In the genomic region with DNA sequence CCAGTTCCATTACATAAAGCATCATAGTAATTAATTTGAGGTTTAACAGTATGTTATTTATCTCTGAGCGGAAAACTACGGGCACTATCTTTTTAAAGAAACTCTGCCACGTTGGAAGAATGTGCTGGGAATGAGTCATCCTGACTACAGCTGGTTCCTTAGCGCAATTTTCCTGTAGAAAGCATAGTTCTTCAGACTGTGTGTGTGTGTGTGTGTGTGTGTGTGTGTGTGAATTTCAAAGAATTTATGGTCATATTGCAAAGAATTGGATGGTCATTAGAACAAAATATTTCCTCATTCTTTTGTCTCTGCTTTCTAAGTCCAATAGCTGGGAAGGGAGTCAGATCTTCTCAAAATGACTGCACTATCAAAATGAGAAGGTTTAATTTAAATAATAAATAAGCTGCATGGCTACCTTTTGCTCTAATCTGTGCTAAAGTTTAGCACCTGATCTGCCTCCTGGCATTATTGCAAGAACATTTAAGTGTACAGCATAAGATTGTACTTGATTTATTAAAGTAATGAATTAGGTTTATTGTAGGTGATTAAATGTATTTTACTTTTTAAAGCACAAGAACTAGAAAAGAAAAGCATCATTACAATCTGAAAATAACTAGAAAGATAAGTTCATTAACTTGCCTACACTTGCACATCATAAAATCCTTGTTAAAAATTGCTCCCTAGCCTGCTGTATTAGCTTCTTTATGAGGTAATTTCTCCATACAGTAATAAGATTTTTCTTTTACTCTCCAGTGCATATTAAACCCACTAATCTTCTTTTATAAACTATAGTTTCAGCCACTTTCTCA, we compare ENCODE assay signal across 21 mouse cellular contexts.
DNase-seq lines count a peak whose midpoint lies in the region; TF ChIP-seq lines count a peak whose summit lies in the region.
"Had no signal": no experiment of that assay in that cellular context is flagged by ENCODE, and none has a peak within 500 bp of the region (broad histone marks: within the 10 kb centered on the region; RNA-seq: fewer than 3 reads in every experiment).

No protein-coding gene starts in this region.

- H3K36me3 ChIP-seq in kidney, adult 2 months (ENCODE audit: control insufficient read depth, insufficient read depth, low read length): no peaks in the 10 kb centered on the region
- H3K36me3 ChIP-seq: embryonic facial prominence, embryonic 15.5 days; heart, embryonic 15.5 days; hindbrain, embryonic 15.5 days; intestine, embryonic 15.5 days; kidney, embryonic 15.5 days; midbrain, embryonic 10.5 days had no signal

- no peak overlapping the region for H3K27ac ChIP-seq in kidney, adult 2 months (ENCODE audit: insufficient read depth, low read depth, low read length)
- H3K27ac ChIP-seq: embryonic facial prominence, embryonic 15.5 days; heart, embryonic 15.5 days; hindbrain, embryonic 15.5 days; intestine, embryonic 15.5 days; kidney, embryonic 15.5 days; macrophage; midbrain, embryonic 10.5 days had no signal

- no peaks in the 10 kb centered on the region for H3K4me1 ChIP-seq in kidney, adult 2 months (ENCODE audit: control insufficient read depth, insufficient read depth, low read length)
- H3K4me1 ChIP-seq: embryonic facial prominence, embryonic 15.5 days; heart, embryonic 15.5 days; hindbrain, embryonic 15.5 days; intestine, embryonic 15.5 days; kidney, embryonic 15.5 days had no signal

- TF ChIP-seq CTCF in kidney, adult 2 months (conservative IDR thresholded peaks at IDR 0.05; ENCODE audit: insufficient read depth, insufficient read length, low read depth, low read length): no peak

- no peaks in the 10 kb centered on the region for H3K27me3 ChIP-seq in kidney, adult 2 months (replicated peaks; ENCODE audit: control insufficient read depth, insufficient read depth, low read length)
- H3K27me3 ChIP-seq: embryonic facial prominence, embryonic 15.5 days; heart, embryonic 15.5 days; hindbrain, embryonic 15.5 days; intestine, embryonic 15.5 days; kidney, embryonic 15.5 days had no signal

- H3K4me3 ChIP-seq in kidney, adult 2 months (ENCODE audit: insufficient read depth, low read depth, low read length): no peak overlapping the region
- H3K4me3 ChIP-seq: embryonic facial prominence, embryonic 15.5 days; heart, embryonic 15.5 days; hindbrain, embryonic 15.5 days; intestine, embryonic 15.5 days; kidney, embryonic 15.5 days; midbrain, embryonic 10.5 days had no signal

- no peak for TF ChIP-seq POLR2A in kidney, adult 2 months (IDR thresholded peaks at IDR 0.05; ENCODE audit: low read depth, low read length)

- peak; percentile 37 to 68 for DNase-seq in left cerebral cortex, postnatal 14 days (ENCODE audit: low spot score in 2 of 2)
- no peak for DNase-seq in left cerebral cortex, adult 11 months (ENCODE audit: low spot score)
- peak; percentile 23 for DNase-seq in 3134 (ENCODE audit: extremely low read depth, insufficient read length, low spot score)
- DNase-seq in NIH3T3 (ENCODE audit: low read depth): peak; percentile 2
- DNase-seq in right cerebral cortex, postnatal 10 days (ENCODE audit: low spot score in 2 of 2): peak; percentile 23 to 29
- no peak for DNase-seq in kidney, adult 2 months
- DNase-seq in layer of hippocampus, adult 11-12 months (ENCODE audit: low spot score): no peak
- DNase-seq: adrenal gland, postnatal 25 days; cerebellum, adult 18-20 months; cerebellum, postnatal 36 days; gastrocnemius, postnatal 14 days; heart, postnatal 4 days; lung, adult 18-20 months; thymus, postnatal 4 days had no signal

- WGBS in kidney, adult 2 months: 66% methylated on average over 4 of the region's 4 CpGs

- intact Hi-C loops in left cerebral cortex, postnatal 14 days (cut with DNase I): no loop called here

Comparison
In these comparisons a context has a peak if more than half of its experiments do, and no peak if none do; other contexts are left out.
1. DNase-seq: peak in left cerebral cortex, postnatal 14 days (2 of 2), 3134 (single experiment), NIH3T3 (single experiment) and right cerebral cortex, postnatal 10 days (2 of 2); none in left cerebral cortex, adult 11 months (single experiment), kidney, adult 2 months (single experiment) and layer of hippocampus, adult 11-12 months (single experiment).